Mouse (Mus musculus) midbrain, embryonic 14.5 days (tissue): ENCODE data around the gene Myoc. TPM values are rescaled to one million over a fixed set of nuclear protein-coding genes. Genes with fewer than 3 reads are reported as not detected.

Experiments
- ATAC-seq: fragments of 200-750 bp; cut with Nextera tagmentation; 2 replicates; pipeline ENCODE4 v1.8.0; 2017; ENCODE audit warnings: moderate number of reproducible peaks, moderate library complexity; ENCODE audit not compliant: low FRiP score, low TSS enrichment
- DNase-seq: peaks from one replicate; pipeline ENCODE4 v3.0.0-alpha.2; 2015
- H3K27ac ChIP-seq: fragments of 300-500 bp; sonication (generic); replicated peaks from 2 replicates; pipeline ENCODE4 v1.5.1; 2014; ENCODE audit warnings: mild to moderate bottlenecking, low read depth, low read length, moderate library complexity
- H3K27me3 ChIP-seq: fragments of 300-500 bp; sonication (generic); 2 replicates; pipeline ENCODE4 v1.6.1; 2014; ENCODE audit warnings: low read length, control low read depth, mixed read lengths; ENCODE audit not compliant: control insufficient read depth, insufficient read depth
- H3K36me3 ChIP-seq: fragments of 300-500 bp; sonication (generic); 2 replicates; pipeline ENCODE4 v1.6.1; 2014; ENCODE audit warnings: low read length, control low read depth; ENCODE audit not compliant: control insufficient read depth, insufficient read depth
- H3K4me1 ChIP-seq: fragments of 300-500 bp; sonication (generic); 2 replicates; pipeline ENCODE4 v1.6.1; 2014; ENCODE audit warnings: mild to moderate bottlenecking, antibody characterized with exemption, low read length, control low read depth; ENCODE audit not compliant: control insufficient read depth, insufficient read depth
- H3K4me2 ChIP-seq: fragments of 300-500 bp; sonication (generic); 2 replicates; pipeline ENCODE4 v1.6.1; 2014; ENCODE audit warnings: mild to moderate bottlenecking, low read length, moderate library complexity
- H3K4me3 ChIP-seq: fragments of 300-500 bp; sonication (generic); replicated peaks from 2 replicates; pipeline ENCODE4 v1.5.1; 2014; ENCODE audit warnings: low read depth, low read length
- H3K9ac ChIP-seq: fragments of 300-500 bp; sonication (generic); replicated peaks from 2 replicates; pipeline ENCODE4 v1.6.1; 2014; ENCODE audit warnings: mild to moderate bottlenecking, low read length, moderate library complexity
- H3K9me3 ChIP-seq: fragments of 300-500 bp; sonication (generic); 2 replicates; pipeline ENCODE4 v1.6.1; 2016; ENCODE audit warnings: low read length, control low read depth, mixed read lengths; ENCODE audit not compliant: control insufficient read depth
- WGBS: fragments of 180-500 bp; shearing (Covaris S2); extraction: QIAGEN DNeasy Blood & Tissue Kit; methylation state at CpG from one replicate; pipeline ENCODE4 v1.1.7; 2014; 5-methylcytosine and 5-hydroxymethylcytosine counted together
- polyA plus RNA-seq: library from polyadenylated mRNA; unstranded; fragments of >200 nt; fragmentation: Nextera tagmentation; extraction: Ambion mirVana; gene quantifications from 2 replicates; pipeline ENCODE4 v1.2.1, GENCODE M21; 2014

The Myoc gene
- 0.13 TPM in 1 of 2 replicates, not detected in the other for polyA plus RNA-seq

- no peak for DNase-seq
- 85% methylated on average over 10 of the region's 10 CpGs for WGBS
Measured at GRCm38 (mm10) chr1:162639051-162639750, at the start of gene Myoc. Myoc (plus strand) TSS chr1:162639155.

GRCm38 (mm10) chr1:162589443-162589842, 49.5 kb upstream of the Myoc start:
- ATAC-seq (peak; percentile 88), DNase-seq (peak; percentile 74)
- Histone ChIP-seq H3K4me2 (no peak overlapping the region), H3K9ac (no peak overlapping the region), H3K27ac (no peak overlapping the region), H3K4me3 (no peak overlapping the region), H3K4me1 (0 out of 2 replicates have a peak, but pooled peaks cover 5% of the 10 kb centered on the region), H3K36me3 (peaks cover 17% of the 10 kb centered on the region), H3K9me3 (no peaks in the 10 kb centered on the region), H3K27me3 (no peaks in the 10 kb centered on the region)
- 3% methylated on average over 9 of the region's 9 CpGs for WGBS

More at GRCm38 (mm10) chr1:162639051-162639750, at the start of gene Myoc:
- no peaks in the 10 kb centered on the region for H3K36me3 ChIP-seq
- H3K4me3 ChIP-seq: no peak within 1 kb of the TSS
- no peaks in the 10 kb centered on the region for H3K9me3 ChIP-seq
- no peak within 1 kb of the TSS for H3K4me2 ChIP-seq
- H3K9ac ChIP-seq: no peak within 1 kb of the TSS
- H3K27me3 ChIP-seq: no peaks in the 10 kb centered on the region
- no peak within 1 kb of the TSS for H3K27ac ChIP-seq
- ATAC-seq: no peak
- no peaks in the 10 kb centered on the region for H3K4me1 ChIP-seq

- DNase-seq (peak; percentile 23), ATAC-seq (peak; percentile 43; the same call in 1 of the 2 replicates)
- H3K27ac ChIP-seq: no peak overlapping the region
- H3K4me2 ChIP-seq: no peak overlapping the region
- H3K4me3 ChIP-seq: no peak overlapping the region
- 56% methylated on average over 8 of the region's 8 CpGs for WGBS
- H3K9ac ChIP-seq: no peak overlapping the region
- H3K36me3 ChIP-seq: peaks cover 17% of the 10 kb centered on the region
- H3K4me1 ChIP-seq: 0 out of 2 replicates have a peak, but pooled peaks cover 5% of the 10 kb centered on the region
- no peaks in the 10 kb centered on the region for H3K27me3 ChIP-seq
- no peaks in the 10 kb centered on the region for H3K9me3 ChIP-seq
Measured at GRCm38 (mm10) chr1:162590415-162590997, 48.4 kb upstream of the Myoc start.

- DNase-seq (no peak), ATAC-seq (no peak)
- WGBS: 95% methylated on average over 3 of the region's 3 CpGs
- no peak overlapping the region for H3K4me2 ChIP-seq
- peaks cover 28% of the 10 kb centered on the region for H3K36me3 ChIP-seq
- H3K9me3 ChIP-seq: no peaks in the 10 kb centered on the region
- no peak overlapping the region for H3K4me3 ChIP-seq
- H3K27ac ChIP-seq: no peak overlapping the region
- H3K9ac ChIP-seq: no peak overlapping the region
- H3K4me1 ChIP-seq: no peaks in the 10 kb centered on the region
- H3K27me3 ChIP-seq: no peaks in the 10 kb centered on the region
Measured at GRCm38 (mm10) chr1:162597379-162598102, 41.4 kb upstream of the Myoc start.

GRCm38 (mm10) chr1:162599617-162600016, 39.3 kb upstream of the Myoc start:
- no peak for ATAC-seq
- DNase-seq: no peak
- Histone ChIP-seq H3K4me1 (no peaks in the 10 kb centered on the region), H3K27me3 (no peaks in the 10 kb centered on the region), H3K4me3 (no peak overlapping the region), H3K36me3 (peaks cover 23% of the 10 kb centered on the region), H3K27ac (no peak overlapping the region), H3K9me3 (no peaks in the 10 kb centered on the region), H3K4me2 (no peak overlapping the region), H3K9ac (no peak overlapping the region)
- 88% methylated on average over 5 of the region's 5 CpGs for whole genome bisulfite sequencing

GRCm38 (mm10) chr1:162601288-162601687, 37.7 kb upstream of the Myoc start:
- no peaks in the 10 kb centered on the region for H3K9me3 ChIP-seq
- H3K36me3 ChIP-seq: peaks cover 17% of the 10 kb centered on the region
- no peak overlapping the region for H3K27ac ChIP-seq
- ATAC-seq (no peak), DNase-seq (peak; percentile 61)
- WGBS: 61% methylated on average over 4 of the region's 4 CpGs
- H3K4me3 ChIP-seq: no peak overlapping the region
- no peaks in the 10 kb centered on the region for H3K27me3 ChIP-seq
- no peak overlapping the region for H3K4me2 ChIP-seq
- no peak overlapping the region for H3K9ac ChIP-seq
- H3K4me1 ChIP-seq: no peaks in the 10 kb centered on the region

- no peaks in the 10 kb centered on the region for H3K27me3 ChIP-seq
- 7% methylated on average over 1 of the region's 1 CpGs for WGBS
- no peak overlapping the region for H3K4me3 ChIP-seq
- ATAC-seq (no peak), DNase-seq (no peak)
- H3K9ac ChIP-seq: no peak overlapping the region
- H3K9me3 ChIP-seq: no peaks in the 10 kb centered on the region
- no peaks in the 10 kb centered on the region; the same call in 1 of the 2 replicates for H3K4me1 ChIP-seq
- H3K4me2 ChIP-seq: no peak overlapping the region
- no peak overlapping the region for H3K27ac ChIP-seq
- no peaks in the 10 kb centered on the region for H3K36me3 ChIP-seq
Measured at GRCm38 (mm10) chr1:162608127-162608526, 30.8 kb upstream of the Myoc start.

GRCm38 (mm10) chr1:162609633-162610250, 29.2 kb upstream of the Myoc start:
- Histone ChIP-seq H3K4me1 (no peaks in the 10 kb centered on the region; the same call in 1 of the 2 replicates), H3K9me3 (no peaks in the 10 kb centered on the region), H3K9ac (no peak overlapping the region), H3K27ac (no peak overlapping the region), H3K4me2 (no peak overlapping the region), H3K4me3 (no peak overlapping the region), H3K27me3 (no peaks in the 10 kb centered on the region), H3K36me3 (no peaks in the 10 kb centered on the region)
- WGBS: 23% methylated on average over 9 of the region's 9 CpGs
- ATAC-seq (peak; percentile 59; the same call in 1 of the 2 replicates), DNase-seq (peak; percentile 53)
